Mouse (Mus musculus) CH12.LX (cell line): Measurements from ENCODE around the gene Qser1. TPM values are rescaled to one million over a fixed set of nuclear protein-coding genes. Genes with fewer than 3 reads are reported as not detected.

Experiments
- DNase-seq: peaks from one replicate; pipeline ENCODE4 v3.0.0-alpha.2; 2013; ENCODE audit errors: extremely low read depth
- H3K27ac ChIP-seq: 2 replicates; pipeline ENCODE4 v1.5.1; 2012; ENCODE audit warnings: low read depth, mild to moderate bottlenecking, control low read depth, moderate library complexity; ENCODE audit not compliant: insufficient read depth
- H3K27me3 ChIP-seq: replicated peaks from 2 replicates; pipeline ENCODE3; 2012; ENCODE audit warnings: inconsistent platforms
- H3K36me3 ChIP-seq, 2 experiments: replicated peaks in 1 of 2; 2 replicates each; pipeline versions ENCODE3 to v1.6.1; 2012; ENCODE audit warnings: inconsistent platforms in 1 of 2, low read length in 1 of 2, mild to moderate bottlenecking in 1 of 2, mixed read lengths in 1 of 2, moderate library complexity in 1 of 2; ENCODE audit not compliant: control insufficient read depth in 1 of 2, insufficient read depth in 1 of 2
- H3K4me1 ChIP-seq, 2 experiments: 2 replicates each; pipeline ENCODE4 v1.6.1; 2012; ENCODE audit warnings: inconsistent platforms in 1 of 2, moderate library complexity in 1 of 2; ENCODE audit not compliant: insufficient read depth in 2 of 2, control insufficient read depth in 1 of 2
- H3K4me2 ChIP-seq: 2 replicates; pipeline ENCODE4 v1.6.1; 2012; ENCODE audit warnings: low read depth, mild to moderate bottlenecking, control low read depth; ENCODE audit not compliant: poor library complexity, insufficient read depth, severe bottlenecking
- H3K4me3 ChIP-seq, 3 experiments: fragments of 150-350 bp in 1 of 3; sonication (generic) in 1 of 3; replicated peaks in 1 of 3; 2 replicates each; pipeline versions ENCODE3 to v1.5.1; 2011 to 2012; ENCODE audit warnings: low read depth in 2 of 3, low read length in 2 of 3, mild to moderate bottlenecking in 2 of 3, moderate library complexity in 2 of 3, control low read depth in 1 of 3, improper control_type of control experiment in 1 of 3, inconsistent platforms in 1 of 3, mixed read lengths in 1 of 3; ENCODE audit not compliant: poor library complexity in 1 of 3
- H3K79me2 ChIP-seq: replicated peaks from 2 replicates; pipeline ENCODE4 v1.6.1; 2012; ENCODE audit warnings: mild to moderate bottlenecking, moderate library complexity; ENCODE audit not compliant: control insufficient read depth, poor library complexity, insufficient read depth, severe bottlenecking; ENCODE audit errors: extremely low read depth
- H3K9ac ChIP-seq: 2 replicates; pipeline ENCODE4 v1.6.1; 2012; ENCODE audit warnings: low read depth, mild to moderate bottlenecking, control low read depth, moderate library complexity; ENCODE audit not compliant: insufficient read depth
- H3K9me3 ChIP-seq: replicated peaks from 2 replicates; pipeline ENCODE3; 2012; ENCODE audit warnings: low read length, inconsistent platforms, mixed read lengths
- CHD2 ChIP-seq: IDR thresholded peaks from 2 replicates; pipeline ENCODE4 v1.6.1; 2011; ENCODE audit warnings: low read length, improper control_type of control experiment
- ETS1 ChIP-seq: conservative IDR thresholded peaks from 2 replicates; pipeline ENCODE4 v1.6.1; 2012; ENCODE audit warnings: low read depth, mild to moderate bottlenecking, inconsistent platforms, low read length, improper control_type of control experiment, moderate library complexity
- HCFC1 ChIP-seq: IDR thresholded peaks from 2 replicates; pipeline ENCODE4 v1.6.1; 2012; ENCODE audit warnings: low read depth, mild to moderate bottlenecking, inconsistent platforms, low read length, improper control_type of control experiment
- KAT2A ChIP-seq: IDR thresholded peaks from 2 replicates; pipeline ENCODE4 v1.6.1; 2012; ENCODE audit warnings: low read length, improper control_type of control experiment, inconsistent platforms; ENCODE audit not compliant: insufficient replicate concordance
- MAZ ChIP-seq: IDR thresholded peaks from 2 replicates; pipeline ENCODE4 v1.6.1; 2012; ENCODE audit warnings: low read depth, mild to moderate bottlenecking, inconsistent platforms, low read length, improper control_type of control experiment, moderate library complexity
- MYC ChIP-seq: IDR thresholded peaks from 2 replicates; pipeline ENCODE4 v1.6.1; 2011; ENCODE audit warnings: low read depth, mild to moderate bottlenecking, improper control_type of control experiment, low read length
- NRF1 ChIP-seq: IDR thresholded peaks from 2 replicates; pipeline ENCODE4 v1.6.1; 2014; ENCODE audit warnings: low read depth, mild to moderate bottlenecking, inconsistent platforms, low read length, improper control_type of control experiment, moderate library complexity
- POLR2A ChIP-seq: IDR thresholded peaks from 2 replicates; pipeline ENCODE4 v1.6.1; 2011; ENCODE audit warnings: low read depth, mild to moderate bottlenecking, improper control_type of control experiment, low read length
- SIN3A ChIP-seq: IDR thresholded peaks from 2 replicates; pipeline ENCODE4 v1.6.1; 2012; ENCODE audit warnings: low read length, improper control_type of control experiment, inconsistent platforms
- TCF12 ChIP-seq: IDR thresholded peaks from 2 replicates; pipeline ENCODE4 v1.6.1; 2014; ENCODE audit warnings: low read depth, mild to moderate bottlenecking, inconsistent platforms, low read length, improper control_type of control experiment
- UBTF ChIP-seq: IDR thresholded peaks from 2 replicates; pipeline ENCODE4 v1.6.1; 2012; ENCODE audit warnings: low read depth, mild to moderate bottlenecking, inconsistent platforms, low read length, improper control_type of control experiment, moderate library complexity
- USF2 ChIP-seq: conservative IDR thresholded peaks from 2 replicates; pipeline ENCODE4 v1.6.1; 2011; ENCODE audit warnings: low read depth, low read length, improper control_type of control experiment
- ZNF384 ChIP-seq: IDR thresholded peaks from 2 replicates; pipeline ENCODE4 v1.6.1; 2012; ENCODE audit warnings: low read depth, low read length, improper control_type of control experiment, inconsistent platforms
- dilution Hi-C: fragments of 300-500 bp; cut with MboI; formaldehyde crosslinking; loops from 2 replicates; pipeline ENCODE4 v1.14.3; 2020; ENCODE audit warnings: low sequenced_read_pairs; ENCODE audit not compliant: extremely low pct_unique_long_range_greater_than_20kb, extremely low pct_ligation_motif_present
- in situ Hi-C: fragments of 300-500 bp; cut with MboI; formaldehyde crosslinking; loops from 3 replicates; pipeline ENCODE4 v1.14.3; 2019; ENCODE audit warnings: low sequenced_read_pairs, low pct_ligation_motif_present, low pct_unique_long_range_greater_than_20kb, mixed read lengths
- polyA plus RNA-seq: library from polyadenylated mRNA; unstranded; fragments of >175 nt; gene quantifications from 2 replicates; pipeline ENCODE4 v1.2.1, GENCODE M21; 2012; ENCODE audit warnings: low read depth; ENCODE audit not compliant: insufficient read length
- total RNA-seq, 2 experiments: library from RNA; depleted of rRNA; stranded (reverse); fragments of 300-350 nt in 1 of 2; fragments of >200 nt in 1 of 2; gene quantifications; 2 replicates each; pipeline ENCODE4 v1.2.3; 2012 to 2014

The Qser1 gene
- total and polyA plus RNA-seq, 3 experiments = 3.7 to 10.2 (median 6.8) TPM

DNA sequence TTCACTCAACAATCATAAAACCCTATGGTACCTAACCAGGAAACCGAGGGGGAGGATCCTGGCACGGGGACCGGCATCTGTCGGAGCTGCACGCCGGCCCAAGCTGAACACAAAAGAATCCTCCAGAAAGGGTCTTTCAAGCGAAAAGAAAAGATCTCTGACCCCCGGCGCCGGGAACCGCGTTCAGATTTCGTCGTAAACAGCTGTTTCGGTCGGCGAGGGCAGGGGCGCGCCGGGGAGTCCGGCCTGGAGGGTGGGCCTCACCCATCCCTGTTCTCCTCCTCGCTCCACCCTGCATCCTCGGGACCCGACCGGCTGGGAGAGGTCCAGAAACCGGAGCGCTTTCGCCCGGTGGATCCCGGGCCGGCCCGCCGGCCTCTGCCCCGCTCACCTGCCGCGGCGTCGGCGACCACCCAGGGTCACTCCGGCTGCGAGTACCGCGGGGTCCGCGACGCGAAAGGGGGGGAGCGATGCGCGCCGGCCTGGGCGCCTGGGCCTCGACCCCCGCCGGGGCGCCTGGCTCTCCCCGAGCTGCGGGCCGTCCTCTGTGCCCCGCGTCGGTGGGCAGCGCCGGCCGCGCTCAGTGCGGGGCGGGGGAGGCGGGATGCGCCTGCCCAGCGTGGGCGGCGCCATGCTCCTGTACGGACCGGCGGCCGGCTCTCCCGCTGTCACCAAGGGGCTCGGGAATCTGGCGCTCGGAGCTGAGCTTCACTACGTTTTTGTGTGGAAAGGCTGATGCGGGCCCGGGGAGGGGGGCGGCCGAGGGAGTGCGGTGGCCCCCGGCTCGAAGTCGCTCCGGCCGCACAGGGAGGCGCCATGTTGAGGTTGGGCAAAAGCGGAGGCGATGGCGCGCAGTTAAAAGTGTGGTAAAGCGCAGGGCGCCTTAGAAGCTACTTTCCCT, 104.7 kb downstream of the Qser1 start, which contains the start of gene Tcp11l1:
Gene Tcp11l1, minus strand, starts transcription at position 585 of the 901 bp plus-strand sequence.
- in situ Hi-C loops = no loop called here
- H3K4me2 ChIP-seq = peak within 1 kb of the TSS; percentile 59
- H3K27me3 ChIP-seq = no peaks in the 10 kb centered on the region
- H3K9me3 ChIP-seq = no peaks in the 10 kb centered on the region
- TF ChIP-seq HCFC1 (peak; percentile 36; the same call in 1 of the 2 replicates), NRF1 (peak; percentile 64), TCF12 (peak; percentile 19; the same call in 1 of the 2 replicates), UBTF (no peak), POLR2A (0 out of 2 replicates have a peak, but pooled peaks have one; percentile 37), KAT2A (no peak)
- peak within 1 kb of the TSS; percentile 44 to 72 (median 48) for H3K4me3 ChIP-seq
- dilution Hi-C loops = no loop called here
- no peaks in the 10 kb centered on the region for H3K79me2 ChIP-seq
- no peaks in the 10 kb centered on the region for H3K36me3 ChIP-seq
- H3K9ac ChIP-seq = peak within 1 kb of the TSS; percentile 68
- H3K27ac ChIP-seq = no peak within 1 kb of the TSS; the same call in 1 of the 2 replicates
- no peak for DNase-seq
- peaks cover 0 to 14% of the 10 kb centered on the region in 2 experiments; a peak in 3 of 4 replicates for H3K4me1 ChIP-seq

GRCm38 (mm10) chr2:104710670-104711370, 105.7 kb downstream of the Qser1 start:
- Histone ChIP-seq H3K4me2 (peak overlapping the region; percentile 59), H3K36me3 (no peaks in the 10 kb centered on the region), H3K9ac (peak overlapping the region; percentile 68; the same call in 1 of the 2 replicates), H3K9me3 (no peaks in the 10 kb centered on the region), H3K4me1 (peaks cover 0 to 12% of the 10 kb centered on the region in 2 experiments; a peak in 3 of 4 replicates), H3K4me3 (peak overlapping the region; percentile 44 to 72 (median 48))
- dilution Hi-C loops = no loop called here
- no peak for DNase-seq
- TF ChIP-seq MAZ (no peak), SIN3A (0 out of 2 replicates have a peak, but pooled peaks have one; percentile 55)
- TF ChIP-seq, all 38 proteins: peak for 1
- no peak overlapping the region for H3K27ac ChIP-seq
- in situ Hi-C loops = no loop called here
- H3K27me3 ChIP-seq = no peaks in the 10 kb centered on the region
- H3K79me2 ChIP-seq = no peaks in the 10 kb centered on the region

DNA sequence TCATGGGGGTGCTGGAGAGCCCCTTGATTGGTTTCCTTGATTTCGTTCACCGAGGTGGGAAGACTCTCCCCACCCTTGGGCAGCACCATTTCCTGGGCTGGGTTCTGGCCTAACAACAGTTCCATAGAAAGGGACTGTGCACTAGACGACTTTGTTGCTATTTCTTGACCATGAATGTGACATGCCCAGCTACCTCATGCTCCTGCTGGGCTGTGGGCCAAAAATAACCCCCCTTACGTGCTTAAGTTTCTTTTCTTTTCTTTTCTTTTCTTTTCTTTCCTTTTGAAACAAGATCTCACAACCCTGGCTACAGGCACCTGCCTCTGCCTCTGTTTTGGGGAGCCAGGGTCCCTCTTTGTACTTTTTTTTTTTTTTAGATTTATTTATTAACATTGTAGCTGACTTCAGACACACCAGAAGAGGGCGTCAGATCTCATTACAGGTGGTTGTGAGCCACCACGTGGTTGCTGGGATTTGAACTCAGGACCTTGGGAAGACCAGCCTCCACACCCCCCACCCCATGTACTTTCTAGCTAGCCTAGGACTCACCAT, 106.7 kb downstream of the Qser1 start:
- H3K9me3 ChIP-seq = no peaks in the 10 kb centered on the region
- TF ChIP-seq ZNF384 = peak; percentile 8; the same call in 1 of the 2 replicates
- no peak for TF ChIP-seq MYC
- no peak for TF ChIP-seq USF2
- no peak for TF ChIP-seq CHD2
- TF ChIP-seq ETS1 = no peak
- TF ChIP-seq, all 38 proteins: peak for 1
- no peak overlapping the region for H3K27ac ChIP-seq
- no peak overlapping the region for H3K9ac ChIP-seq
- no peaks in the 10 kb centered on the region for H3K36me3 ChIP-seq
- H3K4me3 ChIP-seq = no peak overlapping the region
- H3K4me1 ChIP-seq = peaks cover 0 to 12% of the 10 kb centered on the region in 2 experiments; a peak in 3 of 4 replicates
- H3K79me2 ChIP-seq = no peaks in the 10 kb centered on the region
- H3K27me3 ChIP-seq = no peaks in the 10 kb centered on the region
- peak overlapping the region; percentile 59; the same call in 1 of the 2 replicates for H3K4me2 ChIP-seq
- in situ Hi-C loops = no loop called here
- no peak for DNase-seq
- dilution Hi-C loops = no loop called here
